ENCODE assay signal across 14 mouse cellular contexts in genomic region chr11:100810516-100810915, GRCm38 (mm10). TPM values are rescaled to one million over a fixed set of nuclear protein-coding genes. Genes with fewer than 3 reads are reported as not detected.
DNase-seq lines count a peak whose midpoint lies in the region; ATAC-seq lines count a peak whose summit lies in the region.
"Had no signal": no experiment of that assay in that cellular context is flagged by ENCODE, and none has a peak within 500 bp of the region (broad histone marks: within the 10 kb centered on the region; RNA-seq: fewer than 3 reads in every experiment).

No protein-coding gene starts in this region.

- no peak overlapping the region for H3K9ac ChIP-seq in hindbrain, embryonic 11.5 days (ENCODE audit: low read depth, low read length)
- no peak overlapping the region for H3K9ac ChIP-seq in kidney, embryonic 14.5 days (ENCODE audit: low read depth, low read length)
- H3K9ac ChIP-seq in limb, embryonic 13.5 days, result no peak overlapping the region
- H3K9ac ChIP-seq: intestine, embryonic 15.5 days had no signal

- no peak for ATAC-seq in hindbrain, embryonic 11.5 days (ENCODE audit: low FRiP score)
- peak; percentile 88 for ATAC-seq in kidney, embryonic 14.5 days (ENCODE audit: low FRiP score, low TSS enrichment)
- peak; percentile 86 for ATAC-seq in limb, embryonic 13.5 days (ENCODE audit: low FRiP score, low read depth)
- ATAC-seq: CD4-positive, CD25-positive, alpha-beta regulatory T cell, adult 4 months; intestine, embryonic 15.5 days had no signal

- DNase-seq in hindbrain, embryonic 10.5 days (ENCODE audit: low spot score), result peak; percentile 17
- DNase-seq in hindbrain, embryonic 11.5 days (ENCODE audit: low spot score), result no peak
- DNase-seq in forelimb bud, embryonic 11.5 days (ENCODE audit: low read depth, low spot score), result peak; percentile 57
- DNase-seq in retina, embryonic 14.5 days (ENCODE audit: low spot score), result no peak
- no peak for DNase-seq in layer of hippocampus, postnatal 10 days (ENCODE audit: low spot score in 2 of 2)
- no peak for DNase-seq in layer of hippocampus, postnatal 36 days
- DNase-seq: lung, adult 2 months had no signal

- peaks cover 6% of the 10 kb centered on the region; the same call in 1 of the 2 replicates for H3K36me3 ChIP-seq in hindbrain, embryonic 10.5 days
- no peaks in the 10 kb centered on the region for H3K36me3 ChIP-seq in hindbrain, embryonic 11.5 days (ENCODE audit: control insufficient read depth, insufficient read depth, low read length)
- no peaks in the 10 kb centered on the region for H3K36me3 ChIP-seq in kidney, embryonic 14.5 days (ENCODE audit: control insufficient read depth, insufficient read depth, low read length)
- peaks cover 2% of the 10 kb centered on the region; the same call in 1 of the 2 replicates for H3K36me3 ChIP-seq in limb, embryonic 13.5 days

- H3K4me2 ChIP-seq in hindbrain, embryonic 11.5 days (replicated peaks; ENCODE audit: low read depth, low read length), result no peak overlapping the region
- H3K4me2 ChIP-seq in kidney, embryonic 14.5 days (replicated peaks; ENCODE audit: low read depth, low read length), result no peak overlapping the region
- no peak overlapping the region for H3K4me2 ChIP-seq in limb, embryonic 13.5 days (replicated peaks)
- H3K4me2 ChIP-seq: intestine, embryonic 15.5 days had no signal

- H3K27me3 ChIP-seq in hindbrain, embryonic 10.5 days (ENCODE audit: insufficient read depth, poor library complexity, severe bottlenecking), result no peaks in the 10 kb centered on the region
- H3K27me3 ChIP-seq in hindbrain, embryonic 11.5 days (ENCODE audit: control insufficient read depth, insufficient read depth, low read length), result no peaks in the 10 kb centered on the region
- H3K27me3 ChIP-seq in kidney, embryonic 14.5 days (ENCODE audit: control insufficient read depth, insufficient read depth, low read length), result no peaks in the 10 kb centered on the region
- H3K27me3 ChIP-seq in limb, embryonic 13.5 days, result no peaks in the 10 kb centered on the region
- H3K27me3 ChIP-seq: intestine, embryonic 15.5 days had no signal

- H3K4me1 ChIP-seq in hindbrain, embryonic 10.5 days (replicated peaks), result 0 out of 2 replicates have a peak, but pooled peaks cover 4% of the 10 kb centered on the region
- H3K4me1 ChIP-seq in hindbrain, embryonic 11.5 days (replicated peaks; ENCODE audit: control insufficient read depth, insufficient read depth, low read length), result no peaks in the 10 kb centered on the region
- H3K4me1 ChIP-seq in kidney, embryonic 14.5 days (ENCODE audit: control insufficient read depth, insufficient read depth, low read length), result peaks cover 3% of the 10 kb centered on the region; the same call in 1 of the 2 replicates
- peaks cover 19% of the 10 kb centered on the region for H3K4me1 ChIP-seq in limb, embryonic 13.5 days

- WGBS in hindbrain, embryonic 10.5 days, result 73% methylated on average over 9 of the region's 9 CpGs
- 68% methylated on average over 9 of the region's 9 CpGs for WGBS in hindbrain, embryonic 11.5 days
- 32% methylated on average over 9 of the region's 9 CpGs for WGBS in kidney, embryonic 14.5 days
- WGBS in limb, embryonic 13.5 days, result 35% methylated on average over 9 of the region's 9 CpGs

- H3K4me3 ChIP-seq in hindbrain, embryonic 10.5 days, result no peak overlapping the region
- no peak overlapping the region for H3K4me3 ChIP-seq in hindbrain, embryonic 11.5 days (ENCODE audit: low read depth, low read length)
- H3K4me3 ChIP-seq in kidney, embryonic 14.5 days (ENCODE audit: low read length), result no peak overlapping the region
- no peak overlapping the region for H3K4me3 ChIP-seq in limb, embryonic 13.5 days
- H3K4me3 ChIP-seq: erythroblast, embryonic 14.5 days; intestine, embryonic 15.5 days had no signal

- H3K27ac ChIP-seq in hindbrain, embryonic 10.5 days, result no peak overlapping the region
- no peak overlapping the region for H3K27ac ChIP-seq in hindbrain, embryonic 11.5 days (ENCODE audit: low read depth, low read length)
- H3K27ac ChIP-seq in kidney, embryonic 14.5 days (ENCODE audit: low read depth, low read length), result no peak overlapping the region; the same call in 1 of the 2 replicates
- peak overlapping the region; percentile 70 for H3K27ac ChIP-seq in limb, embryonic 13.5 days
- H3K27ac ChIP-seq: intestine, embryonic 15.5 days had no signal

- H3K9me3 ChIP-seq in hindbrain, embryonic 10.5 days, result peaks cover 6% of the 10 kb centered on the region; the same call in 1 of the 2 replicates
- no peaks in the 10 kb centered on the region for H3K9me3 ChIP-seq in hindbrain, embryonic 11.5 days (ENCODE audit: control insufficient read depth, low read length)
- no peaks in the 10 kb centered on the region for H3K9me3 ChIP-seq in kidney, embryonic 14.5 days (ENCODE audit: control insufficient read depth, low read length)
- no peaks in the 10 kb centered on the region for H3K9me3 ChIP-seq in limb, embryonic 13.5 days
- H3K9me3 ChIP-seq: intestine, embryonic 15.5 days had no signal

RNA-seq across cellular contexts. Expression of gene Ghdc, which starts 39.8 kb away (rescaled TPM):
- polyA plus RNA-seq in hindbrain, embryonic 10.5 days (2016; fragmentation: Nextera tagmentation; extraction: Ambion mirVana), result 3.9 and 4.3 TPM in 2 replicates
- 1.1 and 2.1 TPM in 2 replicates for polyA plus RNA-seq in hindbrain, embryonic 11.5 days (2014; fragmentation: Nextera tagmentation; extraction: Ambion mirVana)
- 3.6 and 4.5 TPM in 2 replicates for polyA plus RNA-seq in kidney, embryonic 14.5 days (2014; fragmentation: Nextera tagmentation; extraction: Ambion mirVana)
- 6.6 and 8.0 TPM in 2 replicates for polyA plus RNA-seq in limb, embryonic 13.5 days (2015; fragmentation: Nextera tagmentation; extraction: Ambion mirVana)
- total RNA-seq in layer of hippocampus, postnatal 10 days (2021), result 1 to 10 TPM; 5.5 to 7.2 TPM
- 1 to 10 TPM; 6.2 to 9.9 TPM for total RNA-seq in layer of hippocampus, postnatal 36 days (2021)

RNA-seq across cellular contexts. Expression of gene Stat5b, which starts 40.0 kb away (rescaled TPM):
- 13.6 and 14.8 TPM in 2 replicates for polyA plus RNA-seq in hindbrain, embryonic 10.5 days (2016; fragmentation: Nextera tagmentation; extraction: Ambion mirVana)
- polyA plus RNA-seq in hindbrain, embryonic 11.5 days (2014; fragmentation: Nextera tagmentation; extraction: Ambion mirVana), result 13.4 and 14.8 TPM in 2 replicates
- 12.7 and 19.8 TPM in 2 replicates for polyA plus RNA-seq in kidney, embryonic 14.5 days (2014; fragmentation: Nextera tagmentation; extraction: Ambion mirVana)
- polyA plus RNA-seq in limb, embryonic 13.5 days (2015; fragmentation: Nextera tagmentation; extraction: Ambion mirVana), result 18.9 and 19.8 TPM in 2 replicates
- 10 to 100 TPM; 12.2 to 13.0 TPM for total RNA-seq in layer of hippocampus, postnatal 10 days (2021)
- 10 to 100 TPM; 11.7 to 12.7 TPM for total RNA-seq in layer of hippocampus, postnatal 36 days (2021)

RNA-seq across cellular contexts. Expression of gene Hcrt, which starts 47.8 kb away (rescaled TPM):
- not detected in 2 replicates for polyA plus RNA-seq in hindbrain, embryonic 10.5 days (2016; fragmentation: Nextera tagmentation; extraction: Ambion mirVana)
- not detected in 2 replicates for polyA plus RNA-seq in hindbrain, embryonic 11.5 days (2014; fragmentation: Nextera tagmentation; extraction: Ambion mirVana)
- not detected in 2 replicates for polyA plus RNA-seq in kidney, embryonic 14.5 days (2014; fragmentation: Nextera tagmentation; extraction: Ambion mirVana)
- not detected in 2 replicates for polyA plus RNA-seq in limb, embryonic 13.5 days (2015; fragmentation: Nextera tagmentation; extraction: Ambion mirVana)
- under 1 TPM in 1 of 2 experiments, not detected in 1; 0.62 TPM for total RNA-seq in layer of hippocampus, postnatal 10 days (2021)
- total RNA-seq in layer of hippocampus, postnatal 36 days (2021), result not detected
- total RNA-seq: adrenal gland, adult 18-20 months; heart, adult 18-20 months had no signal
- polyA plus RNA-seq: CD4-positive, CD25-positive, alpha-beta regulatory T cell, adult 4 months; erythroblast, embryonic 14.5 days; intestine, embryonic 15.5 days; lung, adult 2 months had no signal

RNA-seq across cellular contexts. Expression of gene Stat5a, which starts 48.6 kb away (rescaled TPM):
- 2.0 and 2.8 TPM in 2 replicates for polyA plus RNA-seq in hindbrain, embryonic 10.5 days (2016; fragmentation: Nextera tagmentation; extraction: Ambion mirVana)
- 1.4 and 1.8 TPM in 2 replicates for polyA plus RNA-seq in hindbrain, embryonic 11.5 days (2014; fragmentation: Nextera tagmentation; extraction: Ambion mirVana)
- 2.0 and 3.0 TPM in 2 replicates for polyA plus RNA-seq in kidney, embryonic 14.5 days (2014; fragmentation: Nextera tagmentation; extraction: Ambion mirVana)
- polyA plus RNA-seq in limb, embryonic 13.5 days (2015; fragmentation: Nextera tagmentation; extraction: Ambion mirVana), result 5.2 and 5.7 TPM in 2 replicates
- 1 to 10 TPM; 2.4 to 3.9 TPM for total RNA-seq in layer of hippocampus, postnatal 10 days (2021)
- total RNA-seq in layer of hippocampus, postnatal 36 days (2021), result 1 to 10 TPM; 1.1 to 1.5 TPM

RNA-seq across cellular contexts. Expression of gene Kcnh4, which starts 50.8 kb away (rescaled TPM):
- polyA plus RNA-seq in hindbrain, embryonic 10.5 days (2016; fragmentation: Nextera tagmentation; extraction: Ambion mirVana), result 1.5 and 4.4 TPM in 2 replicates
- polyA plus RNA-seq in hindbrain, embryonic 11.5 days (2014; fragmentation: Nextera tagmentation; extraction: Ambion mirVana), result 3.8 and 5.7 TPM in 2 replicates
- polyA plus RNA-seq in kidney, embryonic 14.5 days (2014; fragmentation: Nextera tagmentation; extraction: Ambion mirVana), result 0.07 TPM in 1 of 2 replicates, not detected in the other
- polyA plus RNA-seq in limb, embryonic 13.5 days (2015; fragmentation: Nextera tagmentation; extraction: Ambion mirVana), result not detected in 2 replicates
- 1 to 10 TPM; 1.5 to 2.2 TPM for total RNA-seq in layer of hippocampus, postnatal 10 days (2021)
- total RNA-seq in layer of hippocampus, postnatal 36 days (2021), result 1 to 10 TPM; 1.7 TPM
- total RNA-seq: heart, adult 18-20 months had no signal
- polyA plus RNA-seq: CD4-positive, CD25-positive, alpha-beta regulatory T cell, adult 4 months; erythroblast, embryonic 14.5 days had no signal

Comparison
In these comparisons a context has a peak if more than half of its experiments do, and no peak if none do; other contexts are left out.
1. DNase-seq: peak in hindbrain, embryonic 10.5 days (single experiment) and forelimb bud, embryonic 11.5 days (single experiment); none in hindbrain, embryonic 11.5 days (single experiment), retina, embryonic 14.5 days (single experiment), layer of hippocampus, postnatal 10 days (0 of 2) and layer of hippocampus, postnatal 36 days (0 of 2).